Mouse (Mus musculus) ovary, adult 18-20 months (tissue): ENCODE data around the gene Snx1.
A peak's percentile ranks its signal among the peaks of the same experiment; 100 is the strongest.

Experiments used
- DNase-seq: peaks from one replicate; pipeline ENCODE4 v3.0.0; 2022; ENCODE audit warnings: low spot score, mixed read lengths

The Snx1 gene

GRCm38 (mm10) chr9:66088411-66088810 lies 38.0 kb downstream of the Snx1 start:
- DNase-seq: peak; percentile 17

DNA sequence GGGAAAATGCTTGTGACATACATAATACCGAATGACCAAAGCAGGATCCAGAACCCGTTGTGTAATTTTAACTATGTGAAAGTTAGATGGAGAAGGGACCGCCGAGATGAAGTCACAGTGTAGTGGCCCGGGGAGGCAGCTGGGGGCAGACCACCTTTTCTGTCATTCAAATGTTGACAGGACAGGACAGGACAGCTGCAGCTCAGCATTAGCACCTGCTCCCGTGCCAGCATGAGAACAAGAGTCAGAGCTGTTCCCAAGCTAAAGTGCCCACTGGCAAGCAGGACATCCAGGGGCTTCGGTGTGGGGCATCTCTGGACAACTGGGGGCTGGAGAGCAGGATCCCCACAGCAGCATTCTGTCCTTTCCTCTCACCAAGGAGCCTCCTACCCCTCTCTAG lies 39.3 kb downstream of the Snx1 start:
- DNase-seq: no peak

GRCm38 (mm10) chr9:66084171-66084570 lies 42.2 kb downstream of the Snx1 start:
- DNase-seq: no peak

- no peak for DNase-seq
Observed at GRCm38 (mm10) chr9:66081999-66082398, 44.4 kb downstream of the Snx1 start.

GRCm38 (mm10) chr9:66080804-66081459 lies 45.5 kb downstream of the Snx1 start:
- DNase-seq: no peak

- no peak for DNase-seq
Observed at GRCm38 (mm10) chr9:66078493-66078892, 47.9 kb downstream of the Snx1 start.

DNA sequence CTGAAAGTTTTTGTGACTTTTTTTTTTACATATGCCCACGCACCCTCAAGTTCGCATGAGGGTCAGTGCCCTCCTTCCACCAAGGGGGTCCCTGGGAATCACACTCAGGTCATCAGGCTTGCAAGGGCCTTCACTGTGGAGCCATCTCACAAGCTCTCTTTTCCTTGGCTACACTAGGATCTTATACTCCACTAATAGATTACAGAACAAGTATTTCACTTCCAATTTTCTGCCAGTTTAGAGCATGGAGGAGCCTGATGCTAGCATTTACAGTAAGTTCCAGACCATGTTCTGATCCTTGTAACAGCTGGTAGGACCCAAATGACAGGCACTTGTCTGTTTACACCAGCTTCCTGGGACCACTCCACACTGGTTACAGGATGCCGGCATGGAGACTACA lies 48.3 kb downstream of the Snx1 start:
- DNase-seq: no peak

DNA sequence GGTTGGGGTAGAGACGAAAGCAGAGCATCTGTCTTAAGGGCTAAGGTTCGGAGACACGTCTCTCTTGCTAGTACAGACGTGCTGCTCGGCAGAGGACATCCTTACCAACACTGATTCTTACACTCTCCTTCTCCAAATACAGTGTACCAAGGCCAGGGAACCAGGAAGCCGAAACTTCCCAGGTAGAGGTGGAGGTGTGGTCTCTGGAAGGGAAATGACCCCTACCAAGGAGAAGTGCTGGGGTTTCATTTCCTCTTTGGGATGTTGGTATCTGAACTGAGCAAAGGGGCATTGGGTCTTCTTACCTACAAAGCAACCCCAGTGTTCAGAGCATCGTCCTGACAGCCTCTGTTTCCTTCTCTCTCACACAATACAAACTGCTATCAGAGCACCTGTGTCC lies 53.6 kb downstream of the Snx1 start:
- no peak for DNase-seq

DNA sequence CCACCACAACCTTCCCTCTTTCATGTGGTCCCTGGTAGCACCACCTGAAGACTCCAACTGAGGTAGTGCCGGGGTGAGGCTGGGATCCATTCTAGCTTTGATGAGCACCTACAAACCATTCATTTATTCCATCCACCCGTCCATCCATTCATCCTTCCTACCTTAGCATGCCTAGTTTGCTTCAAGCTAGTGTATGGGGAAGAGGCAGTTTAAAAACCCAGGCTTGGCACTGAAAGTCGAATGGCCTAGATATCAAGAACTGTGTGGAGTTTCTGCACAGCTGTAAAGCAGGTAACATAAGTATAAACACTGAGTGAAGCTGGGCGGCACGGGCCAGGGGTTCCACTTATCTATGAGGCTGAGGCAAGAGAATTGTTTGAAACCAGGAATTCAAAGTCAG lies 56.2 kb downstream of the Snx1 start:
- no peak for DNase-seq

DNA sequence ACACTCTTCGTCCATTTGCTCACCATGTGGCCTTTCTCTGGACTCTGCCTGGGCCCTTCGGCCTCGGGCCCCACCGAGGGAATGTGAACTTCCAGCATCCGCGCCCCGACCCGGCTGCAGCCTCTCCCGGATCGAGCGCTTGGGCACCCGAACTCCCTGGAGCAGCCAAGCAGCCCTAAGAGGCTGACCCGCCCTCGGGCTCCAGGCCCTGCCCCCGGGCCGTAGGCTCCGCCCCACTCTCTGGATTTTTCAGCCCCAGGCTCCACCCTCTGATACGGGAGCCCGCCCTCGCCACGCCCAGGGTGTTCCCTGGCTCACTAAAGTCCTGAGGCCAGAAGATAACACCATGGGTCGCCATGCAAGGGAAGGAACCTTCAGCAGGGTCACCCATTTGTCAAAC lies 56.8 kb downstream of the Snx1 start, which contains the start of gene Snx22:
TSS of gene Snx22 (minus strand) at position 137 of the 400 bp plus-strand sequence.
- DNase-seq: peak; percentile 66

GRCm38 (mm10) chr9:66068971-66069391 lies 57.4 kb downstream of the Snx1 start:
- no peak for DNase-seq

- no peak for DNase-seq
Observed at GRCm38 (mm10) chr9:66068056-66068455, 58.3 kb downstream of the Snx1 start.

DNA sequence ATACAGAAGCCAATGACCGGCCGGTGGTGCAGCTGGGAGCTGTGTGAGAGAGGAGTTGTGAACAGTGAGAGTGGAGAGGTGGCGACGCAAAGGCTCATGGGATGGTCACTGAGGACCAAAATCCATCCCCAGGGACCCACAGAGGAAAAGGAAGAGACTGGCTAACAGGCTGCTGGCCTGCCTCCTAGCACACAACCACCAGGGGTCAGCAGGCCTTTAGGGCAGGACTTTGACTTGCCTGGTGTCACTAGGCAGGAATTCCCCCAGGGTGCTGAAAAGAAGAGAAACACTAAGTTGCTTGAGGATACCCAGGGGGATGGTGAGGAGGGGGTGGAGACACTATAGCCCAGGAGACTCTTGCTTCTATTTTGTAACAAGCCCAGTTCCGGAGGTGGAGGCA lies 58.8 kb downstream of the Snx1 start:
- DNase-seq: no peak

GRCm38 (mm10) chr9:66066791-66067190 lies 59.6 kb downstream of the Snx1 start:
- no peak for DNase-seq

DNA sequence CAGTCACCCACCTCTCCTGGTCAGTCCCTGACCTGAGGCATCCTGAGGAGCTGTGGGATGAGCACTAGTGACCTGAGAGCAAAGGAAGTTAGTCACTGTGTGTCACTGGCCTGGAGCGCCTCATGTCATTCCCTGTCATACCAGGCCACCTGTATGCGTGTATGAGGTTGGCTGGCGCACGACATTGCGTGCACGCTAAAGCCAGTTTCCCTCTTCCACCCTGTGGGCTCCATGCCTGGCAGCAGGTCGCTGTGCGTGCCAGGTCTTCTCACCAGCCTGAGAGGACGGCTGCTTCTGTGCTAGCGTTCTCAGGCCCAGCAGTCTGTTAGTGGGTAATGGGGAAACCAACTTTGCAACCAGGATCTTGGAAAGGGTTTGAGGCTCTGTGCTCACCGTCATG lies 62.1 kb downstream of the Snx1 start:
- DNase-seq: no peak

DNA sequence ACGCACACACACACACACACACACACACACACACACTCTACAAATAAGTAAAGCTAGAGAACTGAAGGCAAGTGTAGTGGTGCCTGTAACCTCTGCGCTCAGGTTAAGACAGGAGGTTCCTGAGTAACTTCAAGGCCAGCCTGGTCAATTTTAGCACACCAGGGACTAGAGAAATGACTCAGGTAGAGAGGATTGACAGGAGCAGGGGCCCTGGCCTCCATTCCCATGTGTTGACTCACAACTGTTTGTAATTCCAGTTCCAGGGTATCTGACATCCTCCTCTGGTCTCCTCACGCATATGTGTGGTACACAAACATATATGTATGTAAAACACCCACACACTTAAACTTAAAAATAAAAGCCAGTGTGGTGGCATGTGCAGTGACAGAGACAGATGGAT lies 62.9 kb downstream of the Snx1 start:
- DNase-seq: no peak

DNA sequence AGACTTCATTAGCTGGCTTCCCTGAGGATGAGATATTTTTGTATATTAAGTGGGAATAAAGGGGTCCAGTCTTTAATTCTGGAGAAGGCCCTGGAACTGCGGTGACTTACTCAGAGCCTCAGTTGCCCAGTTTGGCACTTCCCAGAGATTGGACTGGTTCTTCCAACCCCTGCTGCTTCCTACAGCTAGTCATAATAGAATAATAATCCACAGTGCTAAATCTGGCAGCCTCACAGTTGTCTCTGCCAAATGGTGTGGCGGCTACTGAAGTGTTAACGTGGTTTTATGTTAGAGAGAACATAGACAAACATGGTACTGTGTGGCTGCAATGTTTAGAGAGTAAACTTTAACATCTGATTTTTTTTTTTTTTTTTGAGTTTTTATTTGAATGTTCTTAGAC lies 64.7 kb downstream of the Snx1 start:
- no peak for DNase-seq

GRCm38 (mm10) chr9:66060986-66061385 lies 65.4 kb downstream of the Snx1 start:
- DNase-seq: no peak

DNA sequence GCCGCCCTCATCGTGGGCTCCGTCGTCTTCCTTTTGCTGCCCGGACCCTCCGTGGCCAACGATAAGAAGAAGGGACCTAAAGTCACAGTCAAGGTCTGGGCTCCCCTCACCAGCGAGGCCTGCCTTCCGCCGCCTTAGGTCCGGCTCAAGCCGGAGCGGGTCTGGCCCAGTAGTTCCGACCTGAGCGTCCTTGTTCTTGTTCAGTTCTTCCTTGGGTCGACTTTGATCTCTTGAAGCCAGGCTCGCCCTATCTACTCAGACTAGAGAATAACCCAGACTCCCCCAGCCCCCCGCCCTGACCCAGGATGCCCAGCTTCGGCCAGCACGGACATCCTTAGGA lies 66.1 kb downstream of the Snx1 start:
- no peak for DNase-seq

- DNase-seq: peak; percentile 96
Observed at GRCm38 (mm10) chr9:66059583-66060307, 66.6 kb downstream of the Snx1 start, which contains the start of gene Ppib. Gene Ppib, plus strand, starts transcription at chr9:66060222.

GRCm38 (mm10) chr9:66053620-66054019 lies 72.8 kb downstream of the Snx1 start:
- DNase-seq: no peak

DNA sequence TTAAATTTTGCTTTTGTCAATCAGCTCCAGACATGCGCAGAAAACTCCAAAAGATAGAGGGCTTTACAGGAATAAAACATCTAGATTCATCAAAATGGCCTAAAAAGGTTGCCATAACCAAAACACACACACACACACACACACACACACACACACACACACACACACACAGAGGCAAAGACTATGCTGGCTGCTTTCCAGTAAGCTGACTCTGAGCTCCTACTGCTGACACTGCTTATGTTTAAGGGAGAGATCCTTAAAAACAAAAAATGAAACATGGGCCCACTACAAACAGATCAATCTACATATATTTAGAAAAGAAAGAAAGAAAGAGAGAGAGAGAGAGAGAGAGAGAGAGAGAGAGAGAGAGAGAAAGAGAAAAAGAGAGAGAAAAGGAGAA lies 73.7 kb downstream of the Snx1 start:
- DNase-seq: no peak

DNA sequence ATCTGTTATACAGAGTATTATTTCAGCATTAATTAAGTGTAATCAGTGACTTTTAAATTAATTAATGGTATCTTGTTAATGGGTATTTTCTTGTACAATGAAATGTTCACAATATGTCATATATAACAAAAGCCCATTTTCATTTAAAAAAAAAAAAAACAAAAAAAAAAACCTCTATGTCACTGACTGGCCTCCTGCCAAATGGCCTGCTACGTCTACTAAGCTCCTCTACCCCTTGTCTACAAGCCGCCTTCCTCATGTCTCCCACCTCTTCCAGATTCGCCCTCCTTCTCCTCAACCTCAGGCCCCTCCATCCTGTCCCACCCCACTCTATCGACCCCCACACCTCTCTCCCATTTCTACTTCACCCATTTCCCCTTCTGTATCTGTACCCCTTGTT lies 74.9 kb downstream of the Snx1 start:
- DNase-seq: no peak
